Comparison of ENCODE assay signal across 16 mouse cellular contexts in the genomic region with DNA sequence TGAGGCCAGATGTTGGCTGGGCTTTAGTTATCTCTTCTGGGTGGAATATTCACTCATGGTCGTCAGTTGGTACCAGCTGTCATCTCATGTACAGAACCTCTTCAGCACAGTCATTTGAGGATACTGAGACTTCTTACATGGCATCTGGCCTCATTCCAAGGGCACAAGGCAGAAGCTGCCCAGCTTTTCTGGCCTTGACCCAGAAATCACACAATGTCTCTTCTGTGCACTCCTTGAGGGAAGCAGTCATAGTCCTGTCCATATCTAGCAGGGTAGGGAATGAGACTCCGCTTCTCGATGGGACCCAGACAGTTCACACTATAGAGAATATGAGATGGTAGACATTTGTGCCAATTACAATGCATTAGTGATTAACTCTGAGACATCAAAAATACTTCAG. TPM values are rescaled to one million over a fixed set of nuclear protein-coding genes. Genes with fewer than 3 reads are reported as not detected.
DNase-seq lines count a peak whose midpoint lies in the region; ATAC-seq and TF ChIP-seq lines count a peak whose summit lies in the region.
"Had no signal": no experiment of that assay in that cellular context is flagged by ENCODE, and none has a peak within 500 bp of the region (broad histone marks: within the 10 kb centered on the region; RNA-seq: fewer than 3 reads in every experiment).

No protein-coding gene starts in this region.

- no peak for TF ChIP-seq CTCF in lung, postnatal 0 days (IDR thresholded peaks at IDR 0.05)

- no peak for ATAC-seq in lung, postnatal 0 days
- ATAC-seq: CD4-positive, CD25-positive, alpha-beta regulatory T cell, adult 4 months had no signal

- intact Hi-C loops in heart, postnatal 36 days (cut with DNase I), result no loop called here
- intact Hi-C loops in left cerebral cortex, postnatal 14 days (cut with DNase I), result no loop called here

- H3K9me3 ChIP-seq in lung, postnatal 0 days (ENCODE audit: low read length), result no peaks in the 10 kb centered on the region
- H3K9me3 ChIP-seq: forebrain, embryonic 10.5 days; heart, embryonic 13.5 days; megakaryocyte, embryonic 14.5 days had no signal

- peak; percentile 87 for DNase-seq in heart, adult 11 months
- DNase-seq in heart, postnatal 36 days, result no peak
- DNase-seq in left cerebral cortex, postnatal 14 days (ENCODE audit: low spot score in 2 of 2), result peak; percentile 48 to 64
- DNase-seq in left cerebral cortex, adult 8-10 months (ENCODE audit: low spot score in 2 of 2), result no peak
- peak; percentile 38 for DNase-seq in adrenal gland, adult 8-10 months
- peak; percentile 25 to 49 for DNase-seq in layer of hippocampus, postnatal 10 days (ENCODE audit: low spot score in 2 of 2)
- DNase-seq in lung, postnatal 0 days (ENCODE audit: low spot score), result no peak
- DNase-seq: cerebellum, adult 18-20 months; kidney, postnatal 14 days; lung, adult 2 months; right cerebral cortex, postnatal 4 days; thymus, postnatal 4 days had no signal

- 60% methylated on average over 3 of the region's 3 CpGs for WGBS in lung, postnatal 0 days

- no peak overlapping the region for H3K9ac ChIP-seq in lung, postnatal 0 days (replicated peaks; ENCODE audit: low read depth)
- H3K9ac ChIP-seq: heart, embryonic 13.5 days had no signal

- TF ChIP-seq EP300 in lung, postnatal 0 days (IDR thresholded peaks at IDR 0.05), result no peak

- H3K27ac ChIP-seq in lung, postnatal 0 days (ENCODE audit: low read length), result no peak overlapping the region
- H3K27ac ChIP-seq: forebrain, embryonic 10.5 days; heart, embryonic 13.5 days had no signal

- H3K27me3 ChIP-seq in lung, postnatal 0 days (replicated peaks; ENCODE audit: insufficient read depth, low read length), result no peaks in the 10 kb centered on the region

- H3K4me1 ChIP-seq in lung, postnatal 0 days (ENCODE audit: insufficient read depth, low read depth, low read length), result no peaks in the 10 kb centered on the region

- H3K4me3 ChIP-seq in lung, postnatal 0 days (ENCODE audit: low read depth, low read length), result no peak overlapping the region
- H3K4me3 ChIP-seq: forebrain, embryonic 10.5 days; heart, embryonic 13.5 days; megakaryocyte, embryonic 14.5 days had no signal

- H3K4me2 ChIP-seq in lung, postnatal 0 days (replicated peaks; ENCODE audit: low read depth, low read length), result no peak overlapping the region
- H3K4me2 ChIP-seq: heart, embryonic 13.5 days had no signal

- no peaks in the 10 kb centered on the region for H3K36me3 ChIP-seq in lung, postnatal 0 days (ENCODE audit: insufficient read depth, low read length)
- H3K36me3 ChIP-seq: forebrain, embryonic 10.5 days; heart, embryonic 13.5 days had no signal

RNA-seq across cellular contexts. Expression of a gene that starts 15.5 kb away (rescaled TPM):
- total RNA-seq in heart, postnatal 36 days (2021), result 10 to 100 TPM; 22.5 to 24.4 TPM
- total RNA-seq in left cerebral cortex, postnatal 14 days (2021), result 10 to 100 TPM; 24.5 to 24.6 TPM
- total RNA-seq in left cerebral cortex, adult 8-10 months (2022), result 10 to 100 TPM; 25.5 to 27.4 (median 26.5) TPM
- total RNA-seq in adrenal gland, adult 8-10 months (2022), result 10 to 100 TPM; 30.6 to 48.1 (median 36.7) TPM
- total RNA-seq in layer of hippocampus, postnatal 10 days (2021), result 10 to 100 TPM; 23.4 to 25.1 TPM
- polyA plus RNA-seq in lung, postnatal 0 days (2015; fragmentation: Nextera tagmentation; extraction: Ambion mirVana), result 7.2 and 7.5 TPM in 2 replicates

RNA-seq across cellular contexts. Expression of a gene that starts 58.0 kb away (rescaled TPM):
- total RNA-seq in heart, postnatal 36 days (2021), result under 1 TPM; 0.64 to 0.70 TPM
- total RNA-seq in left cerebral cortex, postnatal 14 days (2021), result 1 to 10 TPM; 2.4 to 2.7 TPM
- total RNA-seq in left cerebral cortex, adult 8-10 months (2022), result 1 to 10 TPM; 1.3 to 1.9 (median 1.7) TPM
- total RNA-seq in adrenal gland, adult 8-10 months (2022), result under 1 TPM; 0.12 to 0.86 (median 0.31) TPM
- 1 to 10 TPM; 2.3 TPM for total RNA-seq in layer of hippocampus, postnatal 10 days (2021)
- polyA plus RNA-seq in lung, postnatal 0 days (2015; fragmentation: Nextera tagmentation; extraction: Ambion mirVana), result 0.49 and 0.73 TPM in 2 replicates

Comparison
In these comparisons a context has a peak if more than half of its experiments do, and no peak if none do; other contexts are left out.
1. DNase-seq: peak in heart, adult 11 months (single experiment), left cerebral cortex, postnatal 14 days (2 of 2), adrenal gland, adult 8-10 months (single experiment) and layer of hippocampus, postnatal 10 days (2 of 2); none in heart, postnatal 36 days (0 of 2), left cerebral cortex, adult 8-10 months (0 of 2) and lung, postnatal 0 days (single experiment).